Mouse (Mus musculus) liver, embryonic 12.5 days (tissue): ENCODE data around the gene Herc2. TPM values are rescaled to one million over a fixed set of nuclear protein-coding genes. Genes with fewer than 3 reads are reported as not detected.
A peak's percentile ranks its signal among the peaks of the same experiment; 100 is the strongest.
"Not testable (repeated sequence)": the region's sequence is repeated elsewhere in the genome, so short reads cannot be mapped to it uniquely, and the experiment has no call there.

ENCODE experiments used
- ATAC-seq: fragments of 200-750 bp; cut with Nextera tagmentation; 2 replicates; pipeline ENCODE4 v1.8.0; 2017; ENCODE audit warnings: moderate number of reproducible peaks, mild to moderate bottlenecking, moderate library complexity
- H3K27ac ChIP-seq: fragments of 300-500 bp; sonication (generic); 2 replicates; pipeline ENCODE4 v1.5.1; 2016; ENCODE audit warnings: mild to moderate bottlenecking
- H3K27me3 ChIP-seq: fragments of 300-500 bp; sonication (generic); replicated peaks from 2 replicates; pipeline ENCODE4 v1.6.1; 2016; ENCODE audit warnings: mild to moderate bottlenecking, moderate library complexity
- H3K36me3 ChIP-seq: fragments of 300-500 bp; sonication (generic); 2 replicates; pipeline ENCODE4 v1.6.1; 2016; ENCODE audit warnings: mild to moderate bottlenecking, moderate library complexity
- H3K4me1 ChIP-seq: fragments of 300-500 bp; sonication (generic); 2 replicates; pipeline ENCODE4 v1.6.1; 2016
- H3K4me2 ChIP-seq: fragments of 300-500 bp; sonication (generic); 2 replicates; pipeline ENCODE4 v1.6.1; 2016; ENCODE audit warnings: mild to moderate bottlenecking, moderate library complexity
- H3K4me3 ChIP-seq: fragments of 300-500 bp; sonication (generic); 2 replicates; pipeline ENCODE4 v1.5.1; 2016; ENCODE audit warnings: mild to moderate bottlenecking, moderate library complexity
- H3K9ac ChIP-seq: fragments of 300-500 bp; sonication (generic); 2 replicates; pipeline ENCODE4 v1.6.1; 2016; ENCODE audit warnings: mild to moderate bottlenecking, moderate library complexity
- H3K9me3 ChIP-seq: fragments of 300-500 bp; sonication (generic); replicated peaks from 2 replicates; pipeline ENCODE4 v1.6.1; 2016; ENCODE audit warnings: mild to moderate bottlenecking, moderate library complexity
- WGBS: fragments of 180-500 bp; shearing (Covaris S2); methylation state at CpG from one replicate; pipeline ENCODE4 v1.1.7; 2016; ENCODE audit not compliant: insufficient replicate concordance; 5-methylcytosine and 5-hydroxymethylcytosine counted together
- polyA plus RNA-seq: library from polyadenylated mRNA; unstranded; fragments of >200 nt; fragmentation: Nextera tagmentation; extraction: Ambion mirVana; gene quantifications from 2 replicates; pipeline ENCODE4 v1.2.1, GENCODE M21; 2016

Gene Herc2
- 16.8 and 21.4 TPM in 2 replicates for polyA plus RNA-seq

DNA sequence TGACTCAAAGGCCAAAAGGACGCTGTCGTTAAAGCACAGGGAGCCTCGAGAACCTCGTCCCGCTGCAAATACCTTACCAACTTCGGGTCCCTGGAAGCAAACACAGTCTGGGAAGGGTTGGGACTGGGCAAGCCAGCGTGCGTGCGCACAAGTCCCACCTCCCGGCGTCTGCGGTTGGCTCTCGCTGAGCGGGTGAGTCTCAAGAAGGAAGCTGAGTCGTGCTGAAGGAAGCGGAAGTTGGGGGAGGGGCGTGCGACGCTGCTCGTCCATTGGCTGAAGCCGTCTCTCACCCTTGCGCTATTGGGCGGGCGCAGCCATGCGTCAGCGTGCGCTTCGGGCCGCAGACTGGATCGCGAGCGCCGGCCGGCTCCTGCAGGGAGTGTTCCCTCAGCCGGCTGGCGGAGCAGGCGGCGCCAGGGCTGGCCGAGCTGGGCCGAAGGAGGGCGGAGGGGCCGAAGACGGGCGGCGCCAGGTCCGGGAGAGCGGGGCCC lies at the start of gene Herc2:
Gene Herc2, plus strand, starts transcription at position 366 of the 491 bp plus-strand sequence.
- peak; percentile 99 for ATAC-seq
- under 1% methylated on average over 47 of the region's 47 CpGs for WGBS
- peaks cover 41% of the 10 kb centered on the region for H3K4me1 ChIP-seq
- peak within 1 kb of the TSS; percentile 85 for H3K9ac ChIP-seq
- no peaks in the 10 kb centered on the region for H3K9me3 ChIP-seq
- peak within 1 kb of the TSS; percentile 73 for H3K4me3 ChIP-seq
- peak within 1 kb of the TSS; percentile 91 for H3K27ac ChIP-seq
- H3K36me3 ChIP-seq = peaks cover 13% of the 10 kb centered on the region
- no peaks in the 10 kb centered on the region for H3K27me3 ChIP-seq
- peak within 1 kb of the TSS; percentile 67 for H3K4me2 ChIP-seq

GRCm38 (mm10) chr7:56010318-56011017 lies 39.5 kb upstream of the Herc2 start:
- Histone ChIP-seq H3K27ac (0 out of 2 replicates have a peak overlapping the region, but pooled peaks have one; percentile 15), H3K4me2 (no peak overlapping the region)

DNA sequence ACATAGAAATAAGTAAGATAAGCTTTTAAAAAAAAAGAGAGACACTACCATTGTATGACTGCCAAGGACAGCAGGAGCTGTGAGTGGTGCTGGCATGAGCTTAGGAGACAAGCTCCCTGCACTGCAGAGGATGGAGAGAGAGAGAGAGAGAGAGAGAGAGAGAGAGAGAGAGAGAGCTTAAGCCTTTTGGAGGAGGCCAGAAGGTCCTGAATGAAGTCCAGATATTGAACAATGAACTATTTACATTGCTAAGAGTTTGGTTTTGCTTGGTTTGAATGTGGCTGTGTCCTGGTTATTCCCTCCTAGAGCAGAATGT lies 39.0 kb upstream of the Herc2 start:
- Histone ChIP-seq H3K4me3 (no peak overlapping the region), H3K9me3 (no peaks in the 10 kb centered on the region), H3K9ac (no peak overlapping the region), H3K4me2 (no peak overlapping the region), H3K27ac (peak overlapping the region; percentile 15; the same call in 1 of the 2 replicates), H3K27me3 (no peaks in the 10 kb centered on the region), H3K36me3 (peaks cover 17% of the 10 kb centered on the region), H3K4me1 (peaks cover 60% of the 10 kb centered on the region)
- no peak for ATAC-seq

More at GRCm38 (mm10) chr7:56010318-56011017, 39.5 kb upstream of the Herc2 start:
- WGBS = 86% methylated on average over 4 of the region's 4 CpGs
- no peak overlapping the region for H3K9ac ChIP-seq
- H3K9me3 ChIP-seq = no peaks in the 10 kb centered on the region
- ATAC-seq = no peak
- peaks cover 55% of the 10 kb centered on the region for H3K4me1 ChIP-seq
- no peak overlapping the region for H3K4me3 ChIP-seq
- peaks cover 19% of the 10 kb centered on the region for H3K36me3 ChIP-seq
- H3K27me3 ChIP-seq = no peaks in the 10 kb centered on the region

- 90% methylated on average over 14 of the region's 14 CpGs for WGBS
- 0 out of 2 replicates have a peak overlapping the region, but pooled peaks have one; percentile 19 for H3K9ac ChIP-seq
- peak overlapping the region; percentile 17 for H3K4me2 ChIP-seq
- no peaks in the 10 kb centered on the region for H3K9me3 ChIP-seq
- no peaks in the 10 kb centered on the region for H3K27me3 ChIP-seq
- no peak for ATAC-seq
- peaks cover 78% of the 10 kb centered on the region for H3K4me1 ChIP-seq
- peaks cover 13% of the 10 kb centered on the region for H3K36me3 ChIP-seq
- peak overlapping the region; percentile 76 for H3K27ac ChIP-seq
- no peak overlapping the region for H3K4me3 ChIP-seq
Measured at GRCm38 (mm10) chr7:56013261-56014001, 36.6 kb upstream of the Herc2 start.

- peak overlapping the region; percentile 43 for H3K9ac ChIP-seq
- WGBS = 84% methylated on average over 9 of the region's 18 CpGs
- H3K4me2 ChIP-seq = peak overlapping the region; percentile 91
- H3K27me3 ChIP-seq, ATAC-seq, H3K4me3 ChIP-seq, H3K9me3 ChIP-seq: not testable (repeated sequence)
- H3K36me3 ChIP-seq = peaks cover 13% of the 10 kb centered on the region
- peak overlapping the region; percentile 99 for H3K27ac ChIP-seq
- H3K4me1 ChIP-seq = peaks cover 79% of the 10 kb centered on the region
Measured at GRCm38 (mm10) chr7:56014002-56014702, 35.8 kb upstream of the Herc2 start.

- H3K27ac ChIP-seq = peak overlapping the region; percentile 99
- H3K36me3 ChIP-seq = peaks cover 7% of the 10 kb centered on the region; the same call in 1 of the 2 replicates
- H3K9ac ChIP-seq = peak overlapping the region; percentile 64
- H3K4me1 ChIP-seq = peaks cover 77% of the 10 kb centered on the region
- H3K27me3 ChIP-seq = no peaks in the 10 kb centered on the region
- peak overlapping the region; percentile 91 for H3K4me2 ChIP-seq
- no peaks in the 10 kb centered on the region for H3K9me3 ChIP-seq
- WGBS = 18% methylated on average over 6 of the region's 6 CpGs
- peak; percentile 91 for ATAC-seq
- H3K4me3 ChIP-seq = peak overlapping the region; percentile 29
Measured at GRCm38 (mm10) chr7:56015172-56015571, 34.8 kb upstream of the Herc2 start.

- H3K9ac ChIP-seq = peak overlapping the region; percentile 64
- peak overlapping the region; percentile 91 for H3K4me2 ChIP-seq
- peaks cover 6% of the 10 kb centered on the region; the same call in 1 of the 2 replicates for H3K36me3 ChIP-seq
- peak overlapping the region; percentile 29 for H3K4me3 ChIP-seq
- ATAC-seq = no peak
- peak overlapping the region; percentile 99 for H3K27ac ChIP-seq
- no peaks in the 10 kb centered on the region for H3K9me3 ChIP-seq
- no peaks in the 10 kb centered on the region for H3K27me3 ChIP-seq
- WGBS = 71% methylated on average over 7 of the region's 7 CpGs
- H3K4me1 ChIP-seq = peaks cover 77% of the 10 kb centered on the region
Measured at GRCm38 (mm10) chr7:56015837-56016236, 34.2 kb upstream of the Herc2 start.

- no peak for ATAC-seq
- peak overlapping the region; percentile 93 for H3K4me3 ChIP-seq
- peaks cover 72% of the 10 kb centered on the region for H3K4me1 ChIP-seq
- H3K36me3 ChIP-seq = peaks cover 3% of the 10 kb centered on the region; the same call in 1 of the 2 replicates
- no peaks in the 10 kb centered on the region for H3K27me3 ChIP-seq
- H3K27ac ChIP-seq = peak overlapping the region; percentile 99
- H3K9ac ChIP-seq = peak overlapping the region; percentile 97
- 60% methylated on average over 3 of the region's 3 CpGs for WGBS
- H3K4me2 ChIP-seq = peak overlapping the region; percentile 91
- H3K9me3 ChIP-seq = no peaks in the 10 kb centered on the region
Measured at GRCm38 (mm10) chr7:56017761-56018160, 32.2 kb upstream of the Herc2 start.

- Histone ChIP-seq H3K9ac (peak overlapping the region; percentile 97), H3K27ac (peak overlapping the region; percentile 99), H3K9me3 (no peaks in the 10 kb centered on the region), H3K4me1 (peaks cover 71% of the 10 kb centered on the region), H3K27me3 (no peaks in the 10 kb centered on the region), H3K4me3 (peak overlapping the region; percentile 93), H3K36me3 (peaks cover under 1% of the 10 kb centered on the region; the same call in 1 of the 2 replicates), H3K4me2 (peak overlapping the region; percentile 91)
- 25% methylated on average over 7 of the region's 7 CpGs for WGBS
- ATAC-seq = peak; percentile 27
Measured at GRCm38 (mm10) chr7:56018446-56018971, 31.5 kb upstream of the Herc2 start.

DNA sequence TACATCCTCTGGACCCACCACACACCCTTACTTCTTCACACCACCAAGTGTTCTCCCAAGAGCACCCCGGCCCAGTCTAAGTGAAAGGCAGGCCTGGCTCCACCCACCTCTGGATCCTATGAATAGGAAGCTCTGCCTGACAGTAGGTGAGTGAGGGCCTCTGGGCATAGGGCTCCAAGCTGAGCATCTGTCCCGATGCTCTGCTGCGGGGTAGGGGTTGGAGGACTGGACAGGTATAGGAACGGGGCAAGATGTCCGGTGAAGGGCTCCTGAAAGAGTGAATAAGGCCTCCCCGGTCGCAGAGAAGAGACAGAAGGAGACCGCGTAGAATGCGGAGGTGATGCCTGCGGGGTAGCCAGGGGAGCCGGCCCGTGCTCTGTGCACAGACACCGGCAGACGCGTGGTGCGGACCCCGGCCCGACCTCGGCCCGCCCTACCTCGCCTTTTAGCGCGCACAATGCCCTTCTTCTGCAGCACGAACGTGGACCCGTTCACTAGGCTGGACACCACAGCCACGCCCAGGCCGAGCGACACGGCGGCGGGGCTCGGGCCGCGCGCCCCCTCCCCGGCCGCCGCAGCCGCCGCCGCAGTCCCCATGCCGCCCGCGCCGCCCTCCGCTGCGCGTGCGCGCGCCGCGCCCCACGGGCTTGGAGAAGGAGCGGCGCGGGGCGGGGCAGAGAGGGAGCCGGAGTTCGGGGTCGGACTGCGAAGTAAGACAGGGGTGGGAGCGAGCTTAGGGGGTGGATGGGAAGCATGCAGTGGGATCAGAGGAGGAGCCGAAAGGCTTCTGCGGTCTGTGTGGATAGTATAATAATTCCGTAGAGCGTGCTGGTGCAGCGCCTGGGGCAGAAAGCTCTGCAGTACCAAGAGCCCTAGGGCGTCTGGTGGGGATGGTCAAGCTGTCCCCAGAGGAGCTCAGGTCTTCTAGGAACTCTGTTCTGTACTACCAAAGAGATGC lies 30.7 kb upstream of the Herc2 start:
- peak overlapping the region; percentile 99 for H3K27ac ChIP-seq
- peak overlapping the region; percentile 93 for H3K4me3 ChIP-seq
- H3K27me3 ChIP-seq = no peaks in the 10 kb centered on the region
- H3K9me3 ChIP-seq = no peaks in the 10 kb centered on the region
- WGBS = 1% methylated on average over 68 of the region's 71 CpGs
- H3K4me1 ChIP-seq = peaks cover 73% of the 10 kb centered on the region
- peak overlapping the region; percentile 91 for H3K4me2 ChIP-seq
- no peaks in the 10 kb centered on the region for H3K36me3 ChIP-seq
- ATAC-seq = peak; percentile 75
- H3K9ac ChIP-seq = peak overlapping the region; percentile 97

- WGBS = 42% methylated on average over 3 of the region's 3 CpGs
- Histone ChIP-seq H3K4me3 (peak within 1 kb of the TSS; percentile 93), H3K27me3 (no peaks in the 10 kb centered on the region), H3K4me2 (peak within 1 kb of the TSS; percentile 91), H3K4me1 (peaks cover 72% of the 10 kb centered on the region), H3K9ac (peak within 1 kb of the TSS; percentile 97), H3K27ac (peak within 1 kb of the TSS; percentile 99), H3K36me3 (no peaks in the 10 kb centered on the region), H3K9me3 (no peaks in the 10 kb centered on the region)
- no peak for ATAC-seq
Measured at GRCm38 (mm10) chr7:56019930-56020253, 30.1 kb upstream of the Herc2 start, which contains the start of gene Nipa1. Gene Nipa1 (minus strand): TSS chr7:56019954.
